Mouse (Mus musculus): ENCODE results near the gene Fzd2.

- TF ChIP-seq POLR2A (IDR thresholded peaks at IDR 0.05; ENCODE audit: control insufficient read depth, low read depth, low read length) (no peak), CTCF (IDR thresholded peaks at IDR 0.05; ENCODE audit: control insufficient read depth, insufficient read depth, insufficient replicate concordance, low read depth, low read length) (no peak)
Measured at GRCm38 (mm10) chr11:102624888-102625407, 20.8 kb downstream of the Fzd2 start.

All from testis, adult 2 months (tissue).